Mouse (Mus musculus): Measurements from ENCODE around the gene Gm15217. TPM values are rescaled to one million over a fixed set of nuclear protein-coding genes. Genes with fewer than 3 reads are reported as not detected.

The Gm15217 gene
- polyA plus RNA-seq, 1 experiment from 2014 or later = 0.18 TPM

- H3K4me1 ChIP-seq (replicated peaks; ENCODE audit: control insufficient read depth, insufficient read depth) = no peaks in the 10 kb centered on the region; the same call in 1 of the 2 replicates
- no peak for DNase-seq (ENCODE audit: low spot score)
- peak overlapping the region; percentile 76 for H3K4me2 ChIP-seq (replicated peaks; ENCODE audit: low read depth)
- WGBS = 2% methylated on average over 39 of the region's 39 CpGs
- H3K9ac ChIP-seq (ENCODE audit: low read length) = peak overlapping the region; percentile 56
- no peaks in the 10 kb centered on the region for H3K36me3 ChIP-seq (ENCODE audit: control insufficient read depth, insufficient read depth, low read length)
- TF ChIP-seq CTCF (IDR thresholded peaks at IDR 0.05; ENCODE audit: low read depth) (no peak), EP300 (optimal IDR thresholded peaks at IDR 0.05) (no peak)
- H3K9me3 ChIP-seq (ENCODE audit: control insufficient read depth, low read length) = no peaks in the 10 kb centered on the region
- no peaks in the 10 kb centered on the region for H3K27me3 ChIP-seq (ENCODE audit: control insufficient read depth, insufficient read depth, low read length)
- no peak for ATAC-seq (ENCODE audit: low FRiP score, low TSS enrichment)
- H3K4me3 ChIP-seq (ENCODE audit: low read depth, low read length) = peak overlapping the region; percentile 56
- H3K27ac ChIP-seq (replicated peaks) = peak overlapping the region; percentile 67
Observed at GRCm38 (mm10) chr14:46385701-46386477, 6.7 kb downstream of the Gm15217 start.

GRCm38 (mm10) chr14:46386478-46387356, 7.5 kb downstream of the Gm15217 start:
- no peak for TF ChIP-seq CTCF (IDR thresholded peaks at IDR 0.05; ENCODE audit: low read depth)
- TF ChIP-seq EP300 (optimal IDR thresholded peaks at IDR 0.05) = no peak
- H3K4me3 ChIP-seq (ENCODE audit: low read depth, low read length) = peak overlapping the region; percentile 56
- DNase-seq (ENCODE audit: low spot score) (no peak), ATAC-seq (ENCODE audit: low FRiP score, low TSS enrichment) (no peak)
- peak overlapping the region; percentile 76 for H3K4me2 ChIP-seq (replicated peaks; ENCODE audit: low read depth)
- H3K27me3 ChIP-seq (ENCODE audit: control insufficient read depth, insufficient read depth, low read length) = no peaks in the 10 kb centered on the region
- no peaks in the 10 kb centered on the region; the same call in 1 of the 2 replicates for H3K4me1 ChIP-seq (replicated peaks; ENCODE audit: control insufficient read depth, insufficient read depth)
- H3K36me3 ChIP-seq (ENCODE audit: control insufficient read depth, insufficient read depth, low read length) = no peaks in the 10 kb centered on the region
- peak overlapping the region; percentile 88 for H3K27ac ChIP-seq (replicated peaks)
- 1% methylated on average over 27 of the region's 28 CpGs for WGBS
- peak overlapping the region; percentile 56 for H3K9ac ChIP-seq (ENCODE audit: low read length)
- no peaks in the 10 kb centered on the region for H3K9me3 ChIP-seq (ENCODE audit: control insufficient read depth, low read length)

DNA sequence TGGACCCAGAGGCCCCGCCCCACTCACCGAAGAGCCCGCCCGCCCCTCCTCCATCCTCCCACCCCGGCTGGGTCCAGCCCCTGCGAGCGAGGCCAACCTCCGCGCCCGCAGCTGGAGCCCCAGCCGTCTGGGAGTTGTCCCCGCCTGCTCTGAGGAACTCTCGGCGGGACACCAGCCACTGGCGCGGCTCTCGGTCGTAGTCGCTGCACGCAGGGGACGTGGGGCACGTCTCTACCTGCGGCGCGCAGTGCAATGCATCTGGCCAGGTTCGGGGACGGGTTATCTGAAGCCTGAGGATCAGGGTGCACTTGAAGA, 8.1 kb downstream of the Gm15217 start:
- Histone ChIP-seq H3K4me3 (ENCODE audit: low read depth, low read length) (peak overlapping the region; percentile 56), H3K4me1 (replicated peaks; ENCODE audit: control insufficient read depth, insufficient read depth) (no peaks in the 10 kb centered on the region), H3K9ac (ENCODE audit: low read length) (peak overlapping the region; percentile 61), H3K9me3 (ENCODE audit: control insufficient read depth, low read length) (no peaks in the 10 kb centered on the region), H3K36me3 (ENCODE audit: control insufficient read depth, insufficient read depth, low read length) (no peaks in the 10 kb centered on the region), H3K4me2 (replicated peaks; ENCODE audit: low read depth) (peak overlapping the region; percentile 76), H3K27me3 (ENCODE audit: control insufficient read depth, insufficient read depth, low read length) (no peaks in the 10 kb centered on the region), H3K27ac (replicated peaks) (peak overlapping the region; percentile 88)
- 0% methylated on average over 27 of the region's 27 CpGs for WGBS
- TF ChIP-seq CTCF (IDR thresholded peaks at IDR 0.05; ENCODE audit: low read depth) = no peak
- no peak for TF ChIP-seq EP300 (optimal IDR thresholded peaks at IDR 0.05)
- DNase-seq (ENCODE audit: low spot score) = peak; percentile 85
- ATAC-seq (ENCODE audit: low FRiP score, low TSS enrichment) = peak; percentile 90

DNA sequence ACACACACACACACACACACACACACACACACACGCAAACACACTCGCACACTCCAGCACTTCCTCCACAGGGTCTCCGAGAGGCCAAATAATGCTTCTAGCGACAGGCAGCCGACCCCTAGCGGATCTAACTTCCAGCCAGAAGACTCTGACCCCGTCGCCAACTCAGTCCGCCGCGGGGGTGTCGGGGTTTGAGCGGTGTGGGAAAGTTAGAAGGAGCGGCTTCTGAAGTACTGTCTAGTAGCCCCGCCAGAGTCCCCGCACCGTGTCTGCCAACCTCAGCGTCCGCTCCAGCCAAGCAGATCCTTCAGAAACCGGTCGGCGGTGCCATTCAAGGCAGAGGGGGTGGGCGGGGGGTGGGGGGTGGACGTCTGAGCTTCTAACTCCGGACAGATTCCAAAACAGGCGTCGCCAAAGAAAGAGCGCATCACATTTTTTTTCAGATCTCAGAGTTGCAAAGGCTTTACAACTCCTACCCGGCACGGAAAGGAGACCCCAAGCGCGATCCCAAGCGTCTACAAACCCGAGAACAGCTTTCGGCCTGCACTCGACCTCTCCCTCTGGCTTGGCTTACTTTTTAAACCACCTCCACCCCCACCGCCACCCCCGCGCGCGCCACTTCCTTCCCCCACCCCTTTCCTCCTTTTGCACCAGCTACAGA, 8.7 kb downstream of the Gm15217 start:
- ATAC-seq (ENCODE audit: low FRiP score, low TSS enrichment) (peak; percentile 1; the same call in 1 of the 2 replicates), DNase-seq (ENCODE audit: low spot score) (peak; percentile 44)
- under 1% methylated on average over 41 of the region's 41 CpGs for WGBS
- Histone ChIP-seq H3K27me3 (ENCODE audit: control insufficient read depth, insufficient read depth, low read length) (no peaks in the 10 kb centered on the region), H3K9ac (ENCODE audit: low read length) (peak overlapping the region; percentile 61), H3K9me3 (ENCODE audit: control insufficient read depth, low read length) (no peaks in the 10 kb centered on the region), H3K4me3 (ENCODE audit: low read depth, low read length) (peak overlapping the region; percentile 56), H3K4me2 (replicated peaks; ENCODE audit: low read depth) (peak overlapping the region; percentile 76), H3K36me3 (ENCODE audit: control insufficient read depth, insufficient read depth, low read length) (no peaks in the 10 kb centered on the region), H3K4me1 (replicated peaks; ENCODE audit: control insufficient read depth, insufficient read depth) (no peaks in the 10 kb centered on the region), H3K27ac (replicated peaks) (peak overlapping the region; percentile 88)
- TF ChIP-seq EP300 (optimal IDR thresholded peaks at IDR 0.05) (no peak), CTCF (IDR thresholded peaks at IDR 0.05; ENCODE audit: low read depth) (peak; percentile 50)

- H3K4me1 ChIP-seq (replicated peaks; ENCODE audit: control insufficient read depth, insufficient read depth) = no peaks in the 10 kb centered on the region
- H3K9me3 ChIP-seq (ENCODE audit: control insufficient read depth, low read length) = no peaks in the 10 kb centered on the region
- no peak for ATAC-seq (ENCODE audit: low FRiP score, low TSS enrichment)
- H3K9ac ChIP-seq (ENCODE audit: low read length) = peak overlapping the region; percentile 61
- peak; percentile 42 for DNase-seq (ENCODE audit: low spot score)
- TF ChIP-seq EP300 (optimal IDR thresholded peaks at IDR 0.05) (no peak), CTCF (IDR thresholded peaks at IDR 0.05; ENCODE audit: low read depth) (peak; percentile 57)
- peak overlapping the region; percentile 56 for H3K4me3 ChIP-seq (ENCODE audit: low read depth, low read length)
- 1% methylated on average over 27 of the region's 27 CpGs for WGBS
- H3K27me3 ChIP-seq (ENCODE audit: control insufficient read depth, insufficient read depth, low read length) = no peaks in the 10 kb centered on the region
- peak overlapping the region; percentile 76 for H3K4me2 ChIP-seq (replicated peaks; ENCODE audit: low read depth)
- H3K36me3 ChIP-seq (ENCODE audit: control insufficient read depth, insufficient read depth, low read length) = no peaks in the 10 kb centered on the region
- peak overlapping the region; percentile 88 for H3K27ac ChIP-seq (replicated peaks)
Observed at GRCm38 (mm10) chr14:46388636-46389035, 9.4 kb downstream of the Gm15217 start.

Measured in stomach, postnatal 0 days (tissue).